Mouse (Mus musculus) forebrain, embryonic 11.5 days (tissue): ENCODE data around the gene Aacs. TPM values are rescaled to one million over a fixed set of nuclear protein-coding genes. Genes with fewer than 3 reads are reported as not detected.

Experiments
- ATAC-seq: fragments of 200-750 bp; cut with Nextera tagmentation; replicated peaks from 2 replicates; pipeline ENCODE4 v1.8.0; 2017; ENCODE audit warnings: moderate TSS enrichment; ENCODE audit not compliant: low FRiP score
- DNase-seq: peaks from one replicate; pipeline ENCODE4 v3.0.0-alpha.2; 2017; ENCODE audit warnings: low spot score
- H3K27ac ChIP-seq: fragments of 300-500 bp; sonication (generic); 2 replicates; pipeline ENCODE4 v1.5.1; 2014; ENCODE audit warnings: low read depth, low read length
- H3K27me3 ChIP-seq: fragments of 300-500 bp; sonication (generic); 2 replicates; pipeline ENCODE4 v1.6.1; 2014; ENCODE audit warnings: mild to moderate bottlenecking, low read length, mixed read lengths; ENCODE audit not compliant: control insufficient read depth, insufficient read depth
- H3K36me3 ChIP-seq: fragments of 300-500 bp; sonication (generic); 2 replicates; pipeline ENCODE4 v1.6.1; 2014; ENCODE audit warnings: mild to moderate bottlenecking, low read length, moderate library complexity, mixed read lengths; ENCODE audit not compliant: control insufficient read depth, insufficient read depth
- H3K4me1 ChIP-seq: fragments of 300-500 bp; sonication (generic); replicated peaks from 2 replicates; pipeline ENCODE4 v1.6.1; 2014; ENCODE audit warnings: low read length, mixed read lengths; ENCODE audit not compliant: control insufficient read depth, insufficient read depth
- H3K4me2 ChIP-seq: fragments of 300-500 bp; sonication (generic); 2 replicates; pipeline ENCODE4 v1.6.1; 2014; ENCODE audit warnings: low read depth, mild to moderate bottlenecking, low read length, moderate library complexity, mixed read lengths; ENCODE audit not compliant: severe bottlenecking
- H3K4me3 ChIP-seq: fragments of 300-500 bp; sonication (generic); 2 replicates; pipeline ENCODE4 v1.5.1; 2014; ENCODE audit warnings: low read depth, low read length
- H3K9ac ChIP-seq: fragments of 300-500 bp; sonication (generic); 2 replicates; pipeline ENCODE4 v1.6.1; 2014; ENCODE audit warnings: low read length
- H3K9me3 ChIP-seq: fragments of 300-500 bp; sonication (generic); 2 replicates; pipeline ENCODE4 v1.6.1; 2016; ENCODE audit warnings: low read length, mixed read lengths; ENCODE audit not compliant: control insufficient read depth
- WGBS: fragments of 180-500 bp; shearing (Covaris S2); extraction: QIAGEN DNeasy Blood & Tissue Kit; methylation state at CpG from one replicate; pipeline ENCODE4 v1.1.7; 2014; 5-methylcytosine and 5-hydroxymethylcytosine counted together
- polyA plus RNA-seq: library from polyadenylated mRNA; unstranded; fragments of >200 nt; fragmentation: Nextera tagmentation; extraction: Ambion mirVana; gene quantifications from 2 replicates; pipeline ENCODE4 v1.2.1, GENCODE M21; 2014

Gene Aacs
- polyA plus RNA-seq, 1 experiment from 2014 or later: 55.4 TPM

DNA sequence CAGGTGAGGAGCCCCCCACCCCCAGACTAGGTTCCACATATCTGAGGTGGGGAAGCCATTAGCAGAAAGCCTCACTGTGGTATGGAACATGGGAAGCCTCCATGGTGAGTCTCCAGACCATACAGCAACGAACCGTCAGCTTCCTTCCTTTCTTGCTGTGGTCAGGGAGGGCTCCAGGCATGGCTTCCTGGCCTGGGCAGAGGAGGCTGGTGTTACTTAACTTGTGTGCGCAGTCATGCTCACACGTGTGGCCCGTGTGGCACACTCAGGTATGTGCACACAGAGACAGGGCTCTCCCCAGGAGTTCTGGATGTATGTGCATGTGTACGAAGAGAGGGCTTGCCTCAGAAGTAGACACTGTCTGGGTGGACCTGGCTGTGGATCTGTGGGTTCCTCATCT lies 28.0 kb downstream of the Aacs start:
- no peak for ATAC-seq
- no peaks in the 10 kb centered on the region for H3K27me3 ChIP-seq
- 96% methylated on average over 6 of the region's 6 CpGs for WGBS
- H3K27ac ChIP-seq: no peak overlapping the region
- H3K9ac ChIP-seq: no peak overlapping the region
- no peaks in the 10 kb centered on the region; the same call in 1 of the 2 replicates for H3K36me3 ChIP-seq
- H3K4me3 ChIP-seq: no peak overlapping the region
- no peak for DNase-seq
- H3K4me2 ChIP-seq: no peak overlapping the region
- no peaks in the 10 kb centered on the region for H3K4me1 ChIP-seq
- no peaks in the 10 kb centered on the region for H3K9me3 ChIP-seq

DNA sequence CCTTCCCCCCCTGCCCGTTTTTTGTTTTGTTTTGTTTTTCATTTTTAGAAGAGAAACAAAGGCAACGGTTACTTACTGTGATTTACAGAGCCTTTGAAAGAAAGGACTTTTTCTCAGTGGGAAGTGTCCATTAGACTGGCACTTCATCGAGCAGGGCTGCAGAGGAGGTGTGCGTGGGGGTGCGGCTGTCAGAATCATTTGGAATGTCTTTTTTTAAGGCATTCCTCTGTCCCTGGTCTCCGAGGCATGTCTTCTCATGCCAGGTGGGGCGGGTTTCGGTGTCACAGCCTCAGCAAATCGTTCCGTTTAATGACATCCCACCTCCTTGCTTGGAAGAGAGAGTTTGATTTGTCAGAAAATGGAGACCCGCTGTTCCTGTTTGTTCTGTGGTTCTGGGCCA lies 29.1 kb downstream of the Aacs start:
- H3K27ac ChIP-seq: no peak overlapping the region
- WGBS: 76% methylated on average over 11 of the region's 11 CpGs
- no peaks in the 10 kb centered on the region; the same call in 1 of the 2 replicates for H3K36me3 ChIP-seq
- no peaks in the 10 kb centered on the region for H3K27me3 ChIP-seq
- no peak overlapping the region for H3K4me3 ChIP-seq
- no peak for DNase-seq
- H3K9me3 ChIP-seq: no peaks in the 10 kb centered on the region
- ATAC-seq: no peak
- no peaks in the 10 kb centered on the region for H3K4me1 ChIP-seq
- no peak overlapping the region for H3K4me2 ChIP-seq
- no peak overlapping the region for H3K9ac ChIP-seq

- Histone ChIP-seq H3K4me2 (no peak overlapping the region), H3K27ac (no peak overlapping the region), H3K4me3 (no peak overlapping the region), H3K9ac (no peak overlapping the region), H3K36me3 (no peaks in the 10 kb centered on the region; the same call in 1 of the 2 replicates), H3K4me1 (no peaks in the 10 kb centered on the region), H3K9me3 (no peaks in the 10 kb centered on the region), H3K27me3 (no peaks in the 10 kb centered on the region)
- DNase-seq: no peak
- no peak for ATAC-seq
- 92% methylated on average over 15 of the region's 15 CpGs for WGBS
Observed at GRCm38 (mm10) chr5:125505968-125506367, 30.4 kb downstream of the Aacs start.

- no peak overlapping the region for H3K9ac ChIP-seq
- H3K9me3 ChIP-seq: no peaks in the 10 kb centered on the region
- H3K36me3 ChIP-seq: no peaks in the 10 kb centered on the region; the same call in 1 of the 2 replicates
- no peak overlapping the region for H3K27ac ChIP-seq
- H3K27me3 ChIP-seq: no peaks in the 10 kb centered on the region
- ATAC-seq: no peak
- H3K4me2 ChIP-seq: no peak overlapping the region
- no peaks in the 10 kb centered on the region for H3K4me1 ChIP-seq
- DNase-seq: no peak
- 92% methylated on average over 9 of the region's 9 CpGs for WGBS
- H3K4me3 ChIP-seq: no peak overlapping the region
Observed at GRCm38 (mm10) chr5:125507582-125507981, 32.0 kb downstream of the Aacs start.

DNA sequence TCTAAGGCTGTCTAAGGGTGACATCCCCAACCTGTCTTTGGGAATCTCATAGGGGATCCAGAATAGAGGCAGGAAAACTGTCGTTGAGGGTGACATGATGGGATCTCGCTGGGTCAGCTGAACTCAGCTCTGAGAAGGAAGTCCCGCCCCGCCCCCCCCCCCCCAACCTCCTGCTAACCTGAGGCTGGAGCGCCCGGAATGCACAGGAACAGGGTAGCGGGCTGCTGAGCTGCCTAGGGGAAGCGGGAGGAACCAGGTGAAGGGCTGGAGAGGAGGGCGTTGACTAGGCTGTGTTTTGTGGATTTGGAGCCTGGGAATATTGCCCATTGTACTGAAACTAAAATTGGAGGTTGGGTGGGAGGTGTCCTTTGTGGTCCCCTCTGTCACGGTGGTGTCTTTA lies 32.4 kb downstream of the Aacs start:
- H3K9me3 ChIP-seq: no peaks in the 10 kb centered on the region
- no peaks in the 10 kb centered on the region for H3K27me3 ChIP-seq
- no peaks in the 10 kb centered on the region for H3K4me1 ChIP-seq
- DNase-seq (no peak), ATAC-seq (no peak)
- no peak overlapping the region for H3K27ac ChIP-seq
- no peak overlapping the region for H3K9ac ChIP-seq
- WGBS: 97% methylated on average over 10 of the region's 10 CpGs
- H3K4me2 ChIP-seq: no peak overlapping the region
- no peaks in the 10 kb centered on the region; the same call in 1 of the 2 replicates for H3K36me3 ChIP-seq
- no peak overlapping the region for H3K4me3 ChIP-seq

DNA sequence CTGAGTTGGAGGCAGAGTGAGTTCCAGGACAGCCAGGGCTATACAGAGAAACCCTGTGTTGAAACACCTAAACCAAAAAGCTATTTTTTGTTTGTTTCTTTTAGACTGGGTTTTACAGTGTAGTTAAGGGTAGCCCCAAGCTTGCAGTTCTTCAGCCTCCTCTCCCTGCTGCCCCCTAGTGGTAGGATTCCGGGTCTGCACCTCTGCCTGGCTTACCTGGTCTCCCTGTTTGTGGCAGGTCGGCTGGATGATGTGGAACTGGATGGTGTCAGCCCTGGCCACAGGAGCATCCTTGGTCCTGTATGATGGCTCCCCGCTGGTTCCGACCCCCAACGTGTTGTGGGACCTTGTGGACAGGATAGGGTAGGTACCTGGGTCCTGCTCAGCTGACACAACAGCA lies 33.9 kb downstream of the Aacs start:
- H3K4me1 ChIP-seq: no peaks in the 10 kb centered on the region
- DNase-seq: peak; percentile 83
- WGBS: 45% methylated on average over 5 of the region's 5 CpGs

DNA sequence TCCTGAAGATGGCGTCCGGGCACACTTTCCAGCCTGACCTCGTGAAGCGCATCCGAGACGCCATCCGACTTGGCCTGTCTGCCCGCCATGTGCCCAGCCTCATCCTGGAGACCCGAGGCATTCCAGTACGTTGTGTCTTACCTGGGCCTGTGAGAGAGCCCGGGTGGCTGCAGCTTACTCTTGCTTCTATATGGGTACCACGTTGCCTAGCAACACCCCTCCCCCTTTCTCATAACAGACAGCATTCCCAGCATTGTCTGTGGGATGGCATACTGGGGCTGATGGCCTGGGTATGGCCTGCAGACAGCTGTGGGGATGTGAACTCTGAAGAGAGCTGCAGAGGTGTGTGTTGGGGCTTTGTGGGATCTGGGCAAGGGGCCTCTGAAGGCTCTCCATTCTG lies 39.4 kb downstream of the Aacs start:
- Histone ChIP-seq H3K27ac (no peak overlapping the region), H3K36me3 (peaks cover 5% of the 10 kb centered on the region; the same call in 1 of the 2 replicates), H3K9ac (no peak overlapping the region), H3K4me3 (no peak overlapping the region), H3K4me1 (no peaks in the 10 kb centered on the region), H3K27me3 (no peaks in the 10 kb centered on the region), H3K4me2 (no peak overlapping the region), H3K9me3 (no peaks in the 10 kb centered on the region)
- WGBS: 88% methylated on average over 12 of the region's 12 CpGs
- no peak for DNase-seq
- ATAC-seq: no peak

More for the DNA sequence above, 33.9 kb downstream of the Aacs start:
- no peak overlapping the region for H3K4me3 ChIP-seq
- ATAC-seq: no peak
- no peaks in the 10 kb centered on the region for H3K27me3 ChIP-seq
- no peaks in the 10 kb centered on the region for H3K9me3 ChIP-seq
- H3K36me3 ChIP-seq: no peaks in the 10 kb centered on the region; the same call in 1 of the 2 replicates
- H3K27ac ChIP-seq: no peak overlapping the region
- no peak overlapping the region for H3K4me2 ChIP-seq
- no peak overlapping the region for H3K9ac ChIP-seq

DNA sequence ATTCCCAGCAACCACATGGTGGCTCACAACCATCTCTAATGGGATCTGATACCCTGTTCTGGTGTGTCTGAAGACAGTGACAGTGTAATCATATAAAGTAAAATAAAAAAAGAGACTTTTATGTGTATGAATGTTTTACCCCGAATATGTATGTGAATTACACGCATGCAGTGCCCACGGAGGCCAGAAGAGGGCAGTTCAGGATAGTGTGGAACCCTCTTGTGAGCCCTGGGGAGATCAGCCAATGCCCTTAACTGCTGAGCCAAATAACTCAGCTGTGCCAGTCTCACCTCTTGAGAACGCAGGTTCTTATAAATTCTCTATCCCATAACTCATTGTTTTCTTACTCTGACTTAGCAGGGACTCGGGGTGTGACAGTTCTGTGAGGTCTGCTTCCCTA lies 43.0 kb downstream of the Aacs start:
- ATAC-seq (no peak), DNase-seq (no peak)
- no peaks in the 10 kb centered on the region for H3K9me3 ChIP-seq
- 69% methylated on average over 5 of the region's 5 CpGs for WGBS
- H3K27ac ChIP-seq: no peak overlapping the region
- H3K27me3 ChIP-seq: no peaks in the 10 kb centered on the region
- no peak overlapping the region for H3K4me2 ChIP-seq
- no peak overlapping the region for H3K9ac ChIP-seq
- no peaks in the 10 kb centered on the region for H3K4me1 ChIP-seq
- no peak overlapping the region for H3K4me3 ChIP-seq
- peaks cover 5% of the 10 kb centered on the region; the same call in 1 of the 2 replicates for H3K36me3 ChIP-seq

DNA sequence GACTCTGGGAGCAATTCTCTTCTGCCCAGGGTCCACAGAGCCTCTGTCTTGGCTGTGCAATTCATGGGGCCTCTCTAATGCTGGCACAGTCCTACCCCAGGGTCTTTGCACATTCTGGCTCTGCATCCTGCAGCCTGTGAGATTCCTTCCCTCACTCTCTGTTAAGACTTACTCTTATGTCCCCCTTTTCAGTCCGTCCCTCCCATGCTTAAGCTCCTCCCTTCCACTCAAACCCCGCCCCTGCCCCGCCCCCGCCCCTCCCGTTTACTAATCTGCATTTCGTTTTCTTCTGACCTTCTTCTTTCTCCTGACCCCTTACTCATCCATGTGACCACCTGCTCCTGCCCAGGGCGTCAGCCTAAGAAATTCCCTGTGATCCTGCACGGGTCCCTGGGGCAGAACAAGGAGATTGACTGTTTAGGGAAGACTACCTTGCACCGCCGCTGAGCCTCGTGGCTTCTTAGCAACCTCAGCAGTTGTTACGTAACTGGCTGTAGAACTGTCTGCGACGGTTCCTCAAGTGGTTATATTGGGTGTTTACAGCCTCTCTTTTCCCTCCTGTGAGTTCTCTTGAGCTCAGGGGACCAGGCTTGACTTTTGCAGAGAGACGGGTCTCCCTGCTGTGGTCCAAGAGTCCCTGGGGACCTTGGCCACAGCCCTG lies 45.4 kb downstream of the Aacs start:
- H3K9me3 ChIP-seq: no peaks in the 10 kb centered on the region
- no peak overlapping the region for H3K9ac ChIP-seq
- no peak overlapping the region for H3K4me3 ChIP-seq
- H3K27ac ChIP-seq: no peak overlapping the region
- no peak overlapping the region for H3K4me2 ChIP-seq
- ATAC-seq: no peak
- no peaks in the 10 kb centered on the region for H3K27me3 ChIP-seq
- H3K36me3 ChIP-seq: peaks cover 3% of the 10 kb centered on the region; the same call in 1 of the 2 replicates
- H3K4me1 ChIP-seq: no peaks in the 10 kb centered on the region
- 20% methylated on average over 15 of the region's 15 CpGs for WGBS
- no peak for DNase-seq
